Mouse (Mus musculus): ENCODE measurements around the gene Abcc3. TPM values are rescaled to one million over a fixed set of nuclear protein-coding genes. Genes with fewer than 3 reads are reported as not detected.

Gene Abcc3
- polyA plus RNA-seq, 1 experiment from 2014 or later, result 0.49 TPM

DNA sequence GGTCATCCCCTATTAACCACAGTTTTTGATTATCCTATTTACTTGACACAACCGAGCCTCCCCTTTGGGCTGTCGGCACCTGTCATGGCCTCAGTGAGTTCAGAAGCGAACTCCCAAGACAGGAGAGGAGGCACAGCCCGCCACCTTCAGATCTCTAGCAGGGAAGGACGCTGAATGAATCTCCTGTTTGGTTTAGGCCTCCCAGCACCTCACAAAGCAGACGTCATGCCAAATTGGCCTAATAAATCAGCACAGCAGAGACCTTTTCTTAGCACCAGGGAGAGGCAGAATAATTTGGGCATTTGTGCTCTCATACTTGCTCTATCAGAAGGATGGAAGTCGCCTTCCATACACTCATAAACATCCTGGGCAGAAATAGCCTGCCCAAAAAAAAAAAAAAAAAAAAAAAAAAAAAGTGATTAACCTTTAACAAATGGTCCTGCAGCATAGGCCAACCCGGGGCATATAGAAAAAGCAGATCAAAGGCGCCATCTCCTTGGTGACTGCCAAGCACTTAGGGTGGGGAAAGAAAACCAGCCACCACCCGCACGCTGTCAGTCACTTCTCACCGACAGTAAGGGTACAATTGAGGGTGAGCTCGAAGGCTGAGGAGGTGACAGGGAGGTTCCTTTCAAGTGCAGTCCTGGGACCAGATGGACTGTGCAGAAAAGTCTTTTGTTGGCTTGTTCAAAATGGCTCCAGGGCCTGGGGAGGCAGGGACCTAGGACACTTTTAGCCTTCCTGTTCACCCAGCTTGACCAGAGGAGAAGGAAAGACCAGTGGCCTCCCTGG, 50.5 kb downstream of the Abcc3 start:
- peaks cover 3% of the 10 kb centered on the region; the same call in 1 of the 2 replicates for H3K36me3 ChIP-seq (ENCODE audit: control insufficient read depth, insufficient read depth, low read length)
- H3K9ac ChIP-seq (ENCODE audit: low read length), result peak overlapping the region; percentile 32
- DNase-seq (ENCODE audit: low spot score), result no peak

DNA sequence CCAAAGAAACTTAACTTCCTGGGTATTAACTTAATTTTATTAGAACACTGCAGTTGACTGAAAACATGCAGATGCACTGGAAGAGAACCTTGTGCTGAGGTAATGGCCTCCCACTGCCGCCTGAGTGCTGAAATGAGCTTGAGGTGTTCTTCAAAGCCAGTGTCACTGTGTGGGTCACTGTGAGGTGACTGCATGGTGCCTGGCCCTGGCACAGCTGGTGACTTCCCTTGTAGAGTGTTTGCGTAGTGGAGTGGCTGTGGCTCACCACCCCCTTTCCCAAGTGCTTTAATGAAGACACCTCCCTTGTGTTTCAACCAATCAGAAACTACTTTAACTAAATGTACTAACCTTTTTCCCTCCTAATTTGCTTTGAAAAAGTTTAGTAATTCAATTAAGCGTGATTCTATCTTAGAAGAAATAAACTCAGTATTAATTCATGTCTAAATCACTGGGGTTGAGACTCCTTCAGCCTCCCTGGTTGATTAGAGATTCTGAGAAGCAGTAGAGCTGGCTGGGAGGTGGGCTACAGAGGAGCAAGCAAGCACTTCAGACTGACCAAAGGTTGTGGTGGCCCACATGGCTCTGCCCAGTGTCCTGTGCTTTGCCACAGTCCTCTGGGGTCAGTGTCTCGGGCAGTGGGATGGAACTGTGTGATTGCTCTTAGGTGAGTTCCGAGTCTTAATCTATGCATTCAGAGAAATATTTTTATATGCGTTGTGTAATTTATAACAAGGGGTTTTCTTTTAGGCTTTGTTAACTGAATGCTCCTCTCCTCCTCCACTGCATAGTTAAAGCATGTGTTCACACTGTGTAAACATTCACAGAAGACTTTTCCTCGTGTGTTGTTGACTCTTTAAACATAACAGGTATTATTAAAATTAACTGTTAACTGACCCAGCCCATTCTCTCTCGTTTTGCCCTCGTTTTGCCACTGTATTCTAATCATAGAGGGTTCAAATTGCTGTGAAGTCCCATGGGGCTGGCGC, 51.6 kb downstream of the Abcc3 start:
- Histone ChIP-seq H3K27me3 (ENCODE audit: control insufficient read depth, insufficient read depth, low read length) (no peaks in the 10 kb centered on the region), H3K9ac (ENCODE audit: low read length) (no peak overlapping the region), H3K4me2 (ENCODE audit: low read depth, low read length, severe bottlenecking) (no peak overlapping the region), H3K9me3 (ENCODE audit: control insufficient read depth, low read length) (no peaks in the 10 kb centered on the region), H3K4me1 (replicated peaks; ENCODE audit: control insufficient read depth, insufficient read depth, low read length) (peaks cover 18% of the 10 kb centered on the region; the same call in 1 of the 2 replicates), H3K27ac (ENCODE audit: low read depth, low read length) (peak overlapping the region; percentile 55; the same call in 1 of the 2 replicates), H3K36me3 (ENCODE audit: control insufficient read depth, insufficient read depth, low read length) (peaks cover 3% of the 10 kb centered on the region; the same call in 1 of the 2 replicates), H3K4me3 (ENCODE audit: low read depth, low read length) (no peak overlapping the region)
- DNase-seq (ENCODE audit: low spot score), result no peak
- WGBS, result 68% methylated on average over 10 of the region's 10 CpGs
- ATAC-seq (replicated peaks; ENCODE audit: low FRiP score), result no peak

More for the DNA sequence above, 50.5 kb downstream of the Abcc3 start:
- Histone ChIP-seq H3K4me1 (replicated peaks; ENCODE audit: control insufficient read depth, insufficient read depth, low read length) (peaks cover 18% of the 10 kb centered on the region; the same call in 1 of the 2 replicates), H3K9me3 (ENCODE audit: control insufficient read depth, low read length) (no peaks in the 10 kb centered on the region), H3K4me2 (ENCODE audit: low read depth, low read length, severe bottlenecking) (no peak overlapping the region), H3K27me3 (ENCODE audit: control insufficient read depth, insufficient read depth, low read length) (no peaks in the 10 kb centered on the region), H3K27ac (ENCODE audit: low read depth, low read length) (peak overlapping the region; percentile 55; the same call in 1 of the 2 replicates), H3K4me3 (ENCODE audit: low read depth, low read length) (no peak overlapping the region)
- 28% methylated on average over 13 of the region's 13 CpGs for WGBS
- 0 out of 2 replicates have a peak, but pooled peaks have one; percentile 11 for ATAC-seq (replicated peaks; ENCODE audit: low FRiP score)

DNA sequence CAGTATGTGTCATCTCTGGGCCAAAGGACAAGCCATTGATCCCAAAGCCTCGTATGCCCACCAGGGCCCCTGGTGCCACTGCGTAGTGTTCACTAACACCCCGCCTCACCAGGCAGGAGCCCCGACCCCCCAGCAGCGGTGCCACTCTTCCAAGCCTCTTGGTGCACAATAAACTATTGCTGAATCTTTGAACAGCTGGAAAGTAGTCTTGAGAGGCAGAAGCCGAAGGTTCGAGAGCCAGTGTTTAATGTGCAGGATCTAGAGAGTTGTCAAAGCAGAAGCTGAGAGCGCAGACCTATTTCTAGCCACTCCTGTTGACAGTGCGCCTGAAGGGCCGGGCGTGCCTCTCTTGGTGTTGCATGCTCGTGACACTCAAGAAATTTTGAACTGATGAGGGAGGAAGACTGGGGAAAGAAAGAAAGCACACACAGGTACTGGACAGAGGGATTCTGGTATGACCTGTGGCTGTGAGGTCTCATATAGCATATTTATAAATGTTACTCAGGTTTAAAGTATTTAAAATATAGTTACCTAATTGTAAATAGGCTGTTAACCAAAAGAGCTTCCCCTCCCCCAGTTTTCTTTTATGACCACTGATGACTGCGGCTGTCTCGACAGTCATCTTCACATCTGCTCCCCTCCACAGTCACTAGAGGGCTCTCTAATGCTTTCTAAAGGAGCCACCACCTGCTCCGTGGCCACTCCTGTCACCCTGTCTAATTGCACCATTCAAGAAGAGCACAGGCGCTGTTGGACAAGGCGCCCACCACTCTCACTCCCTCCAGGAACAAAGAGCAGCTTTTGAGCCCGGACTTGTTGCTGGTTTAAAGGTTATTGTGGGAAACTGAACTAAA, 52.8 kb downstream of the Abcc3 start:
- Histone ChIP-seq H3K9me3 (ENCODE audit: control insufficient read depth, low read length) (no peaks in the 10 kb centered on the region), H3K4me3 (ENCODE audit: low read depth, low read length) (no peak overlapping the region), H3K4me2 (ENCODE audit: low read depth, low read length, severe bottlenecking) (no peak overlapping the region), H3K36me3 (ENCODE audit: control insufficient read depth, insufficient read depth, low read length) (peaks cover 3% of the 10 kb centered on the region; the same call in 1 of the 2 replicates), H3K4me1 (replicated peaks; ENCODE audit: control insufficient read depth, insufficient read depth, low read length) (peaks cover 17% of the 10 kb centered on the region; the same call in 1 of the 2 replicates), H3K27ac (ENCODE audit: low read depth, low read length) (no peak overlapping the region), H3K27me3 (ENCODE audit: control insufficient read depth, insufficient read depth, low read length) (no peaks in the 10 kb centered on the region), H3K9ac (ENCODE audit: low read length) (no peak overlapping the region)
- ATAC-seq (replicated peaks; ENCODE audit: low FRiP score) (peak; percentile 85), DNase-seq (ENCODE audit: low spot score) (peak; percentile 81)
- 58% methylated on average over 18 of the region's 18 CpGs for WGBS

DNA sequence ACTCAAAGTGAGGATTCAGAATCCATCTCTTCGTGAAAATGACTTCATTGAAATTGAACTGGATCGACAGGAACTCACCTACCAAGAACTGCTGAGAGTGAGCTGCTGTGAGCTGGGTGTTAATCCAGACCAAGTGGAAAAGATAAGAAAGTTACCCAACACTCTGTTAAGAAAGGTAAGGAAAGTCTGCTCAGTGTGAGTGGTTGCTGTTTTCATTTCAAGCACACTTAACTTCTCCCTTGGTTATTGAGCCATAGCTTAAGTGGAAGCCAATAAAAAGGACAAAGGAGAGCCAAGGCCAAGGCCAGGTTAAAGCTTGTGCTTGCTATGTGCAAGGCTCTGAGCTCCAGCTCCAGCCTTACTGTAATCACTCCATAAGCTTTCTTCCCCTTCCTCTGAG, 54.5 kb downstream of the Abcc3 start:
- H3K27ac ChIP-seq (ENCODE audit: low read depth, low read length), result no peak overlapping the region
- no peak overlapping the region for H3K9ac ChIP-seq (ENCODE audit: low read length)
- DNase-seq (ENCODE audit: low spot score) (no peak), ATAC-seq (replicated peaks; ENCODE audit: low FRiP score) (no peak)
- peaks cover 8% of the 10 kb centered on the region; the same call in 1 of the 2 replicates for H3K4me1 ChIP-seq (replicated peaks; ENCODE audit: control insufficient read depth, insufficient read depth, low read length)
- H3K4me2 ChIP-seq (ENCODE audit: low read depth, low read length, severe bottlenecking), result no peak overlapping the region
- H3K4me3 ChIP-seq (ENCODE audit: low read depth, low read length), result no peak overlapping the region
- no peaks in the 10 kb centered on the region for H3K27me3 ChIP-seq (ENCODE audit: control insufficient read depth, insufficient read depth, low read length)
- no peaks in the 10 kb centered on the region for H3K9me3 ChIP-seq (ENCODE audit: control insufficient read depth, low read length)
- 89% methylated on average over 2 of the region's 2 CpGs for WGBS
- peaks cover 3% of the 10 kb centered on the region; the same call in 1 of the 2 replicates for H3K36me3 ChIP-seq (ENCODE audit: control insufficient read depth, insufficient read depth, low read length)

DNA sequence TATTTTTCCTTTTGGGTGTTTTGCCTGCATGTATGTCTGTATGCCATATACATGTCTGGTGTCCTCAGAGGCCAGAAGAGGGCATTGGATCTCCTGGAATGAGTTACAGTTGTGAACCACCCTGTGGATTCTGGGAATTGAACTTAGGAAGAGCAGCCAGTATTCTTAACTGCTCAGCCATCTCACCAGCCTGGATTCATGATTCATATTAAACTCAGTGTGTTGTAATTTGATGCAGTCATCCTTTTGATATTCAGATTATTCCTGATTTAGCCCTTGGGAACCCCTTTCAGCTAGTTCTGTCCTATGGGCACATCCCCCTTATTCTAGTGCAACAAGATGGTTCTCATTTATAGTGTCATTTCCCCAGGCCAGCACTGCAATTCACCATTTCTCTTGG, 56.2 kb downstream of the Abcc3 start:
- Histone ChIP-seq H3K4me1 (replicated peaks; ENCODE audit: control insufficient read depth, insufficient read depth, low read length) (peaks cover 1% of the 10 kb centered on the region; the same call in 1 of the 2 replicates), H3K4me3 (ENCODE audit: low read depth, low read length) (no peak overlapping the region), H3K9me3 (ENCODE audit: control insufficient read depth, low read length) (no peaks in the 10 kb centered on the region), H3K27me3 (ENCODE audit: control insufficient read depth, insufficient read depth, low read length) (no peaks in the 10 kb centered on the region), H3K9ac (ENCODE audit: low read length) (no peak overlapping the region), H3K36me3 (ENCODE audit: control insufficient read depth, insufficient read depth, low read length) (peaks cover 3% of the 10 kb centered on the region; the same call in 1 of the 2 replicates), H3K27ac (ENCODE audit: low read depth, low read length) (no peak overlapping the region), H3K4me2 (ENCODE audit: low read depth, low read length, severe bottlenecking) (no peak overlapping the region)
- no peak for ATAC-seq (replicated peaks; ENCODE audit: low FRiP score)
- DNase-seq (ENCODE audit: low spot score), result no peak

DNA sequence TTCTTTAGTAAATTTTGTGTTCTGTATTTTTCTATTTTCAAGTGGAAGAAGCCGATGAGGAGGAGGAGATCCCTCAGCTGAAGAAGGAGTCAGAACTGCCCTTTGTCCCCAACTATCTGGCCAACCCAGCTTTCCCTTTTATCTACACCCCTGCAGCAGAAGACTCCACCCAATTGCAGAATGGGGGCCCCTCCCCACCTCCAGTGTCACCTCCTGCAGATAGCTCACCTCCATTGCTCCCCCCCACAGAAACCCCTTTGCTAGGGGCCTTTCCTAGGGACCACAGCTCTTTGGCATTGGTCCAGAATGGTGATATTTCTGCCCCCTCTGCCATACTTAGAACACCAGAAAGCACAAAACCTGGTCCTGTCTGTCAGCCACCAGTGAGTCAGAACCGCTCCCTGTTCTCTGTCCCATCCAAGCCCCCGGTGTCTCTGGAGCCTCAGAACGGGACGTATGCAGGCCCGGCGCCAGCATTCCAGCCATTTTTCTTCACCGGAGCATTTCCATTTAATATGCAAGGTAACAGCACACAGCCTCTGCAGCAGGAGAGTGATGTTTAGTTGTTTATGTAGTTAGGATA, 58.3 kb downstream of the Abcc3 start:
- no peak for ATAC-seq (replicated peaks; ENCODE audit: low FRiP score)
- peaks cover 3% of the 10 kb centered on the region; the same call in 1 of the 2 replicates for H3K36me3 ChIP-seq (ENCODE audit: control insufficient read depth, insufficient read depth, low read length)

DNA sequence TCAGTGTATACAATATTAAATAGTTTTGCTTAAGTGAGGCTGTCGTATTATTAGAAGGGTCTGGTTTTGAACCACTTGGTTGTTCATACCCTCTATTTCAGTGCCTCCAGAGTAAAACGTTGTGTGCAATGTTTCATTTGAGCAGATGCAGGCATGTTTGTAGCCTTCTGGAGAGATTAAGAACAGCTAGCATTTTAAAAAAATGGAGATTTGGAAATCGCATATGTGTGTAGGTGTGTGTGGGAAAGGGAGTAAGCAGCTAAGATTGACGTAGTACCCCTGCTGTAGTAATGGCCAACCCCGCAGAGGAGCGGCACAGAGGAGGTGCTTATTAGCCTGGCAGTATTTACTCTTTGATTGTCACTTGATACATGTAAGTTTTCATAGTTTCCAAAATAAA, 60.1 kb downstream of the Abcc3 start:
- H3K4me3 ChIP-seq (ENCODE audit: low read depth, low read length), result no peak overlapping the region
- H3K27me3 ChIP-seq (ENCODE audit: control insufficient read depth, insufficient read depth, low read length), result no peaks in the 10 kb centered on the region
- H3K4me2 ChIP-seq (ENCODE audit: low read depth, low read length, severe bottlenecking), result no peak overlapping the region
- H3K36me3 ChIP-seq (ENCODE audit: control insufficient read depth, insufficient read depth, low read length), result no peaks in the 10 kb centered on the region; the same call in 1 of the 2 replicates
- ATAC-seq (replicated peaks; ENCODE audit: low FRiP score), result no peak
- 96% methylated on average over 6 of the region's 6 CpGs for WGBS
- H3K9ac ChIP-seq (ENCODE audit: low read length), result no peak overlapping the region
- peaks cover 2% of the 10 kb centered on the region; the same call in 1 of the 2 replicates for H3K4me1 ChIP-seq (replicated peaks; ENCODE audit: control insufficient read depth, insufficient read depth, low read length)
- H3K27ac ChIP-seq (ENCODE audit: low read depth, low read length), result no peak overlapping the region
- no peaks in the 10 kb centered on the region for H3K9me3 ChIP-seq (ENCODE audit: control insufficient read depth, low read length)
- DNase-seq (ENCODE audit: low spot score), result no peak

More for the DNA sequence above, 58.3 kb downstream of the Abcc3 start:
- peak; percentile 51 for DNase-seq (ENCODE audit: low spot score)
- Histone ChIP-seq H3K27ac (ENCODE audit: low read depth, low read length) (no peak overlapping the region), H3K9ac (ENCODE audit: low read length) (no peak overlapping the region), H3K27me3 (ENCODE audit: control insufficient read depth, insufficient read depth, low read length) (no peaks in the 10 kb centered on the region), H3K4me2 (ENCODE audit: low read depth, low read length, severe bottlenecking) (no peak overlapping the region), H3K4me3 (ENCODE audit: low read depth, low read length) (no peak overlapping the region), H3K4me1 (replicated peaks; ENCODE audit: control insufficient read depth, insufficient read depth, low read length) (peaks cover 2% of the 10 kb centered on the region; the same call in 1 of the 2 replicates), H3K9me3 (ENCODE audit: control insufficient read depth, low read length) (no peaks in the 10 kb centered on the region)
- 93% methylated on average over 8 of the region's 8 CpGs for WGBS
